Mouse (Mus musculus): ENCODE data around the gene Agap2.

The Agap2 gene

DNA sequence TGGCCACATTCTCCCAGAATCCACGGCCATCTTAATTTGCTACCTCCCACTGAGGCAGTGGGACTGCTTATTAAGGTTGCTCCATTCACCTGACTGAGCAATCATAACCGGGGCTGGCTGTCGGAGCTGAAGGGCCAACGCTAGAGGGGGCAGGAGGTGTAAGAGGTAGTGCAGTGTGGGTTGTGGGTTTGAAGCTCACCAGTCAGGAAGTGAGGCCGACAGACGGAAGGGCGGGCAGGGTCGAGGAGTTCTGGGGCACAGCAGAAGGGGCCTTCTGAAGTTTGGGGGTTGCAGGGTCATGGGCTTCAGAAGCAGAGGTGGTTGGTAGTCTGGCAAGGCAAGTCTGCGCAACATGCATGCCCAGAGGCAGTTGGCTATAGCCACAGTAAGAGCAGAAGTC, at the start of gene Agap2:
Agap2 (plus strand) TSS at position 205 of the 400 bp plus-strand sequence.
- DNase-seq (ENCODE audit: extremely low spot score) = no peak

GRCm38 (mm10) chr10:127030336-127031296, 44.5 kb upstream of the Agap2 start, which contains the start of gene Tsfm:
TSS of gene Tsfm (minus strand) at chr10:127030840.
- peak; percentile 89 for DNase-seq (ENCODE audit: extremely low spot score)

- DNase-seq (ENCODE audit: extremely low spot score) = no peak
These were observed 41.8 kb upstream of the Agap2 start for GRCm38 (mm10) chr10:127033301-127033741.

- DNase-seq (ENCODE audit: extremely low spot score) = no peak
These were observed 38.8 kb upstream of the Agap2 start for GRCm38 (mm10) chr10:127036273-127036672.

GRCm38 (mm10) chr10:127037641-127038040, 37.4 kb upstream of the Agap2 start:
- no peak for DNase-seq (ENCODE audit: extremely low spot score)

- no peak for DNase-seq (ENCODE audit: extremely low spot score)
These were observed 34.4 kb upstream of the Agap2 start for GRCm38 (mm10) chr10:127040569-127041214.

GRCm38 (mm10) chr10:127041274-127041766, 33.8 kb upstream of the Agap2 start, which contains the start of the genes Mettl1 and Eef1akmt3:
TSS of gene Mettl1 (plus strand) at chr10:127041414.
TSS of gene Eef1akmt3 (minus strand) at chr10:127041513.
- DNase-seq (ENCODE audit: extremely low spot score) = no peak

DNA sequence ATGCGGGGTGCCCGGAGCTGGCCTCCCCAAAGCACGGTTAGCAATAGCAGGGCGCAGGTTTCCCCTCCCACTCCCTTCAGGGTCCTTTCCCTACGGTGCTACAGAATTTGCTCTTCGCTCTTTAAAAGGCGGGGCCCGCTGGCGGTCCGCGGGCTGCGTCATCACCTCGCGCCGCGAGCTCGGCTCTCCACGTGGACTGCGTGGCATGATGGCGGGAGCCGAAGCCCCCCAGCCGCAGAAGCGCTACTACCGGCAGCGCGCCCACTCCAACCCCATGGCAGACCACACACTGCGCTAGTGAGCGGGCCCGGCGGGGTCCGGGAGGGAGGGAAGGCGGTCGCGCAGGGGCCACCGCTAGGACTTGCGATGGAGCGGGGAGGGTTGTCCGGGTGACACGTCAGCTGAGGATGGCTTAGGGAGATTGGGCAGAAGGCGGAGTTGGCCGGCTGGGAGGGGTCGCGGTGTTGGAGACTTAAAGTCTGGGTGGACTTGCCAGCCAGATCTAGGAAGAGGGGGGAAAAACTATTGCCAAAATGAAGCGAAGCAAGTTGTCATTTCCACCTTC, 33.2 kb upstream of the Agap2 start:
- DNase-seq (ENCODE audit: extremely low spot score) = peak; percentile 96

- DNase-seq (ENCODE audit: extremely low spot score) = no peak
These were observed 32.5 kb upstream of the Agap2 start for GRCm38 (mm10) chr10:127042468-127043115.

DNA sequence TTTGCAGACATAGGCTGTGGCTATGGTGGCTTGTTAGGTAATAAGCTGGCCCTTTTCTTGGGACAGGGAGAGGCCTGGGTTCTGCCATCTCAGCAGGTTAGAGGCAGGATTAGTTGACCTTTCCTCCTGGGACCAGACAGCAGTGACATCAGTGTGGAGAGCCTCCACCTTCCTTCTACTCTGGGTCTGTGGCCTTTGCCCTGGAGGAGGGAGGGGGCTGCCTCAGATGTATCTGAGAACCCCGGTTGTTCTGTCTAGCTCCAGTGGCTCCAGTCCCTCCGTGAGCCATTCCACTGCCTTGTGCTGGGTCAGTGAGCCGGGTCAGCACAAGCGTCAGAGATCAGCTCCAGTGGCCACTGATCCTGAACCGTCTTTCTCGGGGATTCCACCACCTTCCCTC, 31.9 kb upstream of the Agap2 start:
- no peak for DNase-seq (ENCODE audit: extremely low spot score)

DNA sequence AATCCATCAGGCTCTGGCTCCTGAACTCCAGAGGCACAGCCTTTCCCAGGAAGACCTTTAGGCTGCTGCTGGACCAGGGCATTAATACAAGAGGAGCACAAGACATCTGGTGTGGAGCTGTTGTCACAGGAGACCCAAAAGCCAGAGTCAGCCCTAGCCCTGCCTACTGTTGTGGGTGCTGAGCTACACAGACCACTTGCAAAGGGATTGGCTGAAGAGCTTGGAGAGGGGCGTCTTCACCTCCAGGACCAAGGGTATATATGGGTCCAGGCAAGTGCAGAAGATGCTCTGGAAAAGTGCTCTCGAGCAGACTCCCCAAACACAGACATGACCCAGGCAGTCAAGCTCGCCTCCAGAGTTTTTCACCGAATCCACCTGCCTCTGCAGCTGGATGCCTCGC, 27.1 kb upstream of the Agap2 start, which contains the start of gene Cyp27b1:
Cyp27b1 (plus strand) TSS at position 297 of the 400 bp plus-strand sequence.
- no peak for DNase-seq (ENCODE audit: extremely low spot score)

DNA sequence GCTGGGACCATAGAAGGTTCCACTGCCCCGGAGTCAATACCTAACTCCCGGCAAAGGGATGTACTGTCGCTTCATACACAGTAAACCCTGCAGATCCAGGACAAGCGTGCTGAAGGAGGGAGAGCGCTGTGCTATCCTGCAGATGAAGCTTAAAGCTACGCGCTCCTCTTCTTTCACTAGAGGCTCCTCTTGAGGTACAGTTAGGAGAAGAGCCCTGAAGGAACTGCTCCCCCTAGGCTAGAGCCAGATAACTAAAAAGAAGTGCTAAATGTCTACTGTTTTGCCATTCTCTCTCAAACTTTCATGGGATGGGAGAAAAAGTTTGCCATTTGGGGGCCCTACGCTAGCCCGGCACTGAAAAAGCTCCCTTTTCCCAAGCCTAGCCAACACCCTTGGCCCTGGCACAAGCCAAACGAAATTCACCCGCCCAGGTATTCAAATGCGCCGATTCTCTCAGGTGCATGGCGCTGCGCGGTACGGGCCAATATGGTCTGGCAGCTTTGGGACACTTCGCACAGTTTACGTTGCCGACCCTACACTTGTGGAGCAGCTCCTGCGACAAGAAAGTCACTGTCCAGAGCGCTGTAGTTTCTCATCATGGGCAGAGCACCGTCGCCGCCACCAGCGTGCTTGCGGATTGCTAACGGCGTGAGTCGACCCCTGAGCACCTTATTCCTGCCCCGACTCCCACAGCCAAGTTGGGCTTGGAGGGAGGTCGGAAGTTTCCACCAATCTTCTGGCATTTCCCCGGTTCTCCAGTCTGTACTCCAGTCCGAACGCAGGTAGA, 26.3 kb upstream of the Agap2 start:
- no peak for DNase-seq (ENCODE audit: extremely low spot score)

DNA sequence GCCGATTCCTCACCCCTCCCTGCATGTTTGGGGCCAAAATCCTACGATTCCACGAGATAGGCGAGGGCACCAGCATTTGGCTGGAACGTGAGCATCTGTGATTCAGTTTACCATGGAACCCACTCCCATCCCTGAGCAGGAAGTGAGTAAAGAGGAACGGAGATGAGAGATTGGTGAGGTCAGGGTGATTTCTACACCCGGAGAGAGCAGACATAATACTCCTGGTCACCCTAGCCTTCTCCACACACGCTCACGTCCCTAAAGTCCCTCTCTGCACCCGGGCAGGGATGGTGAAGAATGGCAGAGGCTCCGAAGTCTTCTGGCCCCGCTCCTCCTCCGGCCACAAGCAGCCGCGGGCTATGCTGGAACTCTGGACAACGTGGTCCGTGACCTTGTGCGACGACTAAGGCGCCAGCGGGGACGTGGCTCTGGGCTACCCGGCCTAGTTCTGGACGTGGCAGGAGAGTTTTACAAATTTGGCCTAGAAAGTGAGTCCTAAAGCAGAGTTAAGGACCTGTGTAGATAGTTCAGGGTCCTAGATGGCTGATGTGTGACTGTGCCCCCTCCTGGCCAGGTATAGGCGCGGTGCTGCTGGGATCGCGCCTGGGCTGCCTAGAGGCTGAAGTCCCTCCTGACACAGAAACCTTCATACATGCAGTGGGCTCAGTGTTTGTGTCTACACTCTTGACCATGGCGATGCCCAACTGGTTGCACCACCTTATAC, 25.5 kb upstream of the Agap2 start:
- no peak for DNase-seq (ENCODE audit: extremely low spot score)

GRCm38 (mm10) chr10:127050119-127050474, 25.0 kb upstream of the Agap2 start:
- DNase-seq (ENCODE audit: extremely low spot score) = no peak

- no peak for DNase-seq (ENCODE audit: extremely low spot score)
These were observed 20.4 kb upstream of the Agap2 start for GRCm38 (mm10) chr10:127054646-127055045.

GRCm38 (mm10) chr10:127055406-127055805, 19.7 kb upstream of the Agap2 start:
- DNase-seq (ENCODE audit: extremely low spot score) = no peak

- DNase-seq (ENCODE audit: extremely low spot score) = no peak
These were observed 18.6 kb upstream of the Agap2 start for GRCm38 (mm10) chr10:127056490-127056889.

DNA sequence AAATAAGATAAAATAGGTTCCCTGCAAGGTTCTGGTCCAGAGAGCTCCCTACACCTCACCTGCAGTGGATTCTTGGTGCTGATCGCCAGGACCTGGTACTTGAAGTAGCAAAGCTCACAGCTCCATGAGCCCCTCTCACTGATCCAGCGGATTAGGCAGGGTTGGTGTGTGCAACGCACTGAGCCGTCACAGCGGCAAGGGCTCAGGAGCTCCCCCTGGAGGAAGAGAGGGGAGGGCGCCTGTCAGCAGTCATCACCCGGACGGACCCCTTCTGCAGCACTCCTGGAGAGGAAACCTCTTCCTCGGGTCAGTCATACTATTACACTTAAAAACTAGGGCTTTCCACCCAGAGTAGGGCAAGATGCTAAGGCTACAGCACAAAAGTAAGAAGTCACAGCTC, 16.9 kb upstream of the Agap2 start:
- DNase-seq (ENCODE audit: extremely low spot score) = peak; percentile 87

- DNase-seq (ENCODE audit: extremely low spot score) = peak; percentile 10
These were observed 16.4 kb upstream of the Agap2 start for GRCm38 (mm10) chr10:127058708-127059107.

All from embryo, embryonic 9.5 days (tissue).